Mouse (Mus musculus) cerebellum, adult 8-10 months (tissue): ENCODE results near the gene Ttc30a2.
"Not testable (repeated sequence)": the region's sequence is repeated elsewhere in the genome, so short reads cannot be mapped to it uniquely, and the experiment has no call there.

Source experiments
- DNase-seq: peaks from one replicate; pipeline ENCODE4 v3.0.0; 2022

The Ttc30a2 gene

GRCm38 (mm10) chr2:75980933-75981439 lies 3.0 kb upstream of the Ttc30a2 start:
- not testable (repeated sequence) for DNase-seq

GRCm38 (mm10) chr2:75976070-75976469 lies 1.9 kb downstream of the Ttc30a2 start:
- not testable (repeated sequence) for DNase-seq

GRCm38 (mm10) chr2:75974131-75974530 lies 3.8 kb downstream of the Ttc30a2 start:
- no peak for DNase-seq

- DNase-seq, result peak; percentile 66
These were observed 13.0 kb downstream of the Ttc30a2 start for GRCm38 (mm10) chr2:75964972-75965371.

GRCm38 (mm10) chr2:75964512-75964911 lies 13.5 kb downstream of the Ttc30a2 start:
- DNase-seq, result peak; percentile 44

- DNase-seq, result no peak
These were observed 13.9 kb downstream of the Ttc30a2 start for GRCm38 (mm10) chr2:75964051-75964450.

GRCm38 (mm10) chr2:75963211-75963840 lies 14.6 kb downstream of the Ttc30a2 start:
- no peak for DNase-seq

- DNase-seq, result no peak
These were observed 17.3 kb downstream of the Ttc30a2 start for GRCm38 (mm10) chr2:75960366-75961330.

GRCm38 (mm10) chr2:75959850-75960365 lies 18.1 kb downstream of the Ttc30a2 start:
- no peak for DNase-seq

GRCm38 (mm10) chr2:75959183-75959849 lies 18.7 kb downstream of the Ttc30a2 start:
- DNase-seq, result no peak

- DNase-seq, result no peak
These were observed 22.3 kb downstream of the Ttc30a2 start for GRCm38 (mm10) chr2:75955709-75956108.

- DNase-seq, result no peak
These were observed 24.6 kb downstream of the Ttc30a2 start for GRCm38 (mm10) chr2:75953320-75953719.

- no peak for DNase-seq
These were observed 27.3 kb downstream of the Ttc30a2 start for GRCm38 (mm10) chr2:75950685-75951084.

- DNase-seq, result peak; percentile 79
These were observed 39.6 kb downstream of the Ttc30a2 start, which contains the start of gene Ttc30b for GRCm38 (mm10) chr2:75938117-75939063. Ttc30b (minus strand) TSS chr2:75938585.

- not testable (repeated sequence) for DNase-seq
These were observed 40.4 kb downstream of the Ttc30a2 start for GRCm38 (mm10) chr2:75937520-75938116.

GRCm38 (mm10) chr2:75936685-75937084 lies 41.3 kb downstream of the Ttc30a2 start:
- DNase-seq, result not testable (repeated sequence)

- no peak for DNase-seq
These were observed 44.4 kb downstream of the Ttc30a2 start for GRCm38 (mm10) chr2:75933541-75933940.

- no peak for DNase-seq
These were observed 47.0 kb downstream of the Ttc30a2 start for GRCm38 (mm10) chr2:75930941-75931340.

- DNase-seq, result no peak
These were observed 48.1 kb downstream of the Ttc30a2 start for GRCm38 (mm10) chr2:75929786-75930444.

- peak; percentile 32 for DNase-seq
These were observed 48.8 kb downstream of the Ttc30a2 start for GRCm38 (mm10) chr2:75929141-75929540.

- DNase-seq, result no peak
These were observed 50.0 kb downstream of the Ttc30a2 start for GRCm38 (mm10) chr2:75928011-75928410.
